Mouse (Mus musculus) R1 (cell line): ENCODE measurements around the gene Gsx2.

Experiments
- DNase-seq: peaks from one replicate; pipeline ENCODE4 v3.0.0-alpha.2; 2018; ENCODE audit warnings: low read depth, low spot score

The Gsx2 gene

DNA sequence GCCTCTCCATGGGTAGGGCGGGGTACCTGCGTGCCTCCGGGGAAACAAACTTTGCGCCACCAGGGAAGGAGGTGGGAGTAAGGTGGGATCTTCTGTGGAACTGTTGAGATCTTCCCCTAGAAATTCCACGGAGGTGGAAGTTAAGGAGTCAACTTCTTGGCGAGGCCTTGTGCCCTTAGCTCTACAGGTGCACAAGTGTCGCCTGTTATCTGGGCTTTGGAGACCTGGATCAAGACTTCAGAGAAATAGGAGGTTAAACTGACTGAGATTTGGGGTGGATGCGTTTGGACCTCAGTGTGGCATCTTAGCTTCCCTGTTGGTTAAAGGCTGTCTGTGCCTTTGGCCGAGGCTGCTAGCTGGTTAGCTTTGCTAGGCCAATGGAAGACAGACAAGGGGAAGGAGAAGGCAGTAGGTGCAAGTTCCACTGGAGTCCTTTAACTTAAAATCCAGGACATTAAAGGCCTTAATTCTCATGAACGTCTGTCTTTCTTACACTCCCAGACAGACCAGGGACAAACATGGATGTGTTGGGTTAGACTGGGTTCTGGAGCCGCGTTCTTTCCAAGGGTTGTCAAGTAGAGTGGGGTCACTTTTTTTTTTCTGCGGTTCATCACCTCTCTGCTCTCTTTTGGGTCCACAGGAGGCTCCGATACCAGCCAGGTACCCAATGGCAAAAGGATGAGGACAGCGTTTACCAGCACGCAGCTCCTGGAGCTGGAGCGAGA lies 1.1 kb downstream of the Gsx2 start:
- DNase-seq = peak; percentile 33

DNA sequence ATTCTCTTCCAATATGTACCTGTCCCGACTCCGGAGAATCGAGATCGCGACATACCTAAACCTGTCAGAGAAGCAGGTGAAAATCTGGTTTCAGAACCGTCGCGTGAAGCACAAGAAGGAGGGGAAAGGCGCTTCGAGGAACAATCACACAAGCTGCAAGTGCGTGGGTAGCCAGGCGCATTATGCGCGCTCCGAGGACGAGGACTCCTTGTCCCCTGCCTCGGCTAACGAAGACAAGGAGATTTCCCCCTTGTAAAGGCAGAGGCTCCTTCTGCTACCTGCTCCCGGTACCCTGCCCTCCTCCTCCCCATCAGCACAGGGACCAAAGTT lies 1.6 kb downstream of the Gsx2 start:
- DNase-seq = no peak

DNA sequence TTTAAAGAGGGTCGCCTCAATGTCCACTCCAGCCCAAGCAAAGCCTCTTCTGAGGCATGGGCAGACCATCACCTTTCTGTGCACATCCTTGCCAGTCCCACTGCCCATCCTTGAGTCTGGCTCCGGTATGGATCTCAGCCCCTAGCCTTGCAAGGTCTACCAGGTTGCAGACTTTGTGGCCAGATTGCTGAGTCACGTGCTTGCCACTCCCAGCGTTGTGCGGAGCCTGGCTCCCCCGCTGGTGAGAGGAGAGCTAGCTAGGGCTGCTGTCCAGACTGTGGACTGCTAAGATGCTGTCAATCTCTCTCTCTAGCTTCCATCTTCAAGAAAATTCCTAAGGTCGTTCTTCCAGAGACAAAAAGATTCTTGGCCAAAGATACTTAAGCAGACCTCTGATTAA lies 4.2 kb downstream of the Gsx2 start:
- DNase-seq = peak; percentile 52

DNA sequence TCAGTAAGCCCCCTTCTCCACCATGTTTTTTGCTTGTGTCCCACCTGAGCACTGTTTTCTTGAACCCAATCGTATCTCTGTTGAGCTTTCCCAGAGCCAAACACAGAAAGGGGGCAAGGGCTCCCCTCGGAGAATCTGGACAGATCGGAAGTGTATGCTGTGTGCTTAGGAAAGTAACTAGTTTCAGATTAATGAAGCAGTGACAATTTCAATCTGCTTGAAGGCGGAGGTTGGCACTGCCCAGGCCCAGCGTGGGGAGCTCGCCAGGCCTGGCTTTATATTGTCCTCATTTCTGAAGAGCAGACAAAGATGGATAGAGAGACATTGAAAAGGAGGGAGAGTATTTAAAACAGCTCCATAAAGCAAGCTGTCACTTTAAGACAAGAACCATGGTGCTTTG lies 7.0 kb downstream of the Gsx2 start:
- DNase-seq = no peak

DNA sequence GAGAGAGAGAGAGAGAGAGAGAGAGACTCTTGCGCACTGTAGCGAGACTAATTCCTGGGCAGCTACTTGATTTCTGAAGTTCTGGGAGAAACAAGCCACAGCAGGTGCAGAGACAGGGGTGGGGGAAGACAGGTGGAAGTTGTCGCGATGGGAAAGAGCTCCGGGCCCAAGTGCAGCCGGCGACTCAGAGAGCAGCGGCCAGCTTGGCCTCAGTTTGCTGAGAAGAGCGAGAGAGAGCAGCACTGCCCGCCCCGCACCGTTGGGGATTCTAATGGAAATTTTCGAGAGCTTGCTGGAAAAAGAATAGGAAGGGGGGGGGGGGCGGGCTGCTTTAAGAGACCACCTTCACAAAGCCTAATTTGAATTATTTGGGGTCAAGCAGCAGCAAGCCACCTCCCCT lies 7.7 kb downstream of the Gsx2 start:
- peak; percentile 23 for DNase-seq

DNA sequence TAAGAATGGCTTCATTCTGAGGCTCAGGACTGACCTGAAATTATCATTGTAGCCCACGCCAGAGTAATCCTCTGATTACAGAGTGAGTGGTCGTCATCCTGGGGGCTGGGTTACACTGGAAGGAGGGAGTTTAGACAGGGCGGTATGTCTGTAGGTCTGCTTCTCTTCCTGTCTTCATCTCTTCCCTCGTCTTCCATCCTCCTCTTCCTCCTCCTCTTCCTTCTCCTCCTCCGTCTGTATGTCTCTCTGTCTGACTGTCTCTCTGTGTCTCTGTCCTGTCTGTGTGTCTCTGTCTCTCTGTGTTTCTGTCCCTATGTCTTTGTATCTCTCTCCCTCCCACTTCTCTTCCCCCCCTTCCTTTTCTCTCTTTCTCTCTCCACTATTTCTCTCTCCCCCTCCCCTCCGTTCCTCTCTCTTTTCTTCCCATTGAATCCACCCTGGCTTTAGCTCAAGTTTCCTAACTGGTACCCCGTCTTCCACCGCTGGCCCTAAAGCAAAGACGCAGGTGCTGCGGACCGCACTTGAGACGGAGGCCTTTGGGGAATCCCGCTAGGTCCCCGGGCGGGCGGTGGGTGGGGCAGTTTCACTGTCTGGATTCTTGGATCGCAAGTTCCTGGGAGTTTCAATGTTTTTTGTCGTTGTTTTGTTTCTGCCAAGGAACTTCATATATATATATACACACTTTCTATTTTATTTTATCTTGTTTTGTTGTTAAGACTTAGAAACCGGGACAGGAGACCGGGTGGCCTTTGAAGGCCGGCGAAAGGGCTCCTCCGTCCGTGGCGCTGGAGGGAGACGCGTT lies 8.4 kb downstream of the Gsx2 start:
- DNase-seq = peak; percentile 48

DNA sequence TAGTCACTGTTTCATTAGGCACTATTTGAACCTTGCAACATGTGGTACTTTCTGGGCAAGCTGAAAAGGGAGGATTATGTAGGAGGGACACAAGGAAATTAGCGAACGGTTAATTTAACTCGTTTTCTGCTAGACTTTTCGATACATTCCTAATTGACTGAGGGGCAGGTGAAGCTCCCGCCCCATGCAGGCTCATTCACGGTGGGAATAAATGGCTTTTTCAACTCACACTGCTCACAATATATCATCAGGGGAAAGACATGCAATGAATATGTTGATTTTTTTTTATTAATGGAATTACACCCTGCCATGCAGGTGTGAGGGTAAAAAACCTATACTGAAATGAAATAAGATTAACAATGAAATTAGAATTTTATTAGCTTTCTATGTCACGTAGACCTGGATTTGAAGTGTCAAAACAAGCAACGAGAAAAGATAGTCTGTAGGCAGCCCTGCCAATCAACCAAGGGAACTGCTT lies 9.0 kb downstream of the Gsx2 start:
- no peak for DNase-seq

DNA sequence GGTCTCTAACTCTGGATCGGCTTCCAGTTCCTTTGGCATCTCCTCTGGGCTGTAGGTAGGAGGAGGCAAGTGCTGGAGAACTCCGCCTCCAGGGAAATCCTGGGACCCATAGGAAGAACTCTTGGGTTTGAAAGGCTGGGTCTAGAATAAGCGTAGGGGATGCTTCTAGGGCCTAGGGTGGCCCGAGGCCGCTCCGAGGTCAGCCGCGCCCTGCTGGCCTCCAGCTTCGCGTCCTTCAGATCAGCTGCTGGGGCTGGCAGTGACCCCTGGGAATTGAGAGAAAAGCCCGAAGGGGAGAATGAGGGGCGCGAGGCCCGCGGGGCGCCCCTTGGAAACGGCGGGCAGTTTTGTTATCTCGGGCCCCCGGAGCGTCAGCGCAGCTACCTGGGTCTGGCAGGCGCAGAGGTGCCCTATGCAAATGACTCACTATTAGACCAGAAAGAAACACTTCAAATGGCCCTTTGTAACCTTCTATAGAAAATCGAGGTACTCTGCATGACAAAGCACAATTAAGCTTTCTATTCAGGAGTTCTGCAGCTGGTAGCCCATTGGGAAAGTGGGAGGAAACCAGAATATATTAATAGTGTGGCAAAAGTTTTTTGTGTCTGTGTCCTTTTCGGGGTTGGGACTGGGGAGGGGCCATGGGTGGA lies 9.6 kb downstream of the Gsx2 start:
- DNase-seq = peak; percentile 89

DNA sequence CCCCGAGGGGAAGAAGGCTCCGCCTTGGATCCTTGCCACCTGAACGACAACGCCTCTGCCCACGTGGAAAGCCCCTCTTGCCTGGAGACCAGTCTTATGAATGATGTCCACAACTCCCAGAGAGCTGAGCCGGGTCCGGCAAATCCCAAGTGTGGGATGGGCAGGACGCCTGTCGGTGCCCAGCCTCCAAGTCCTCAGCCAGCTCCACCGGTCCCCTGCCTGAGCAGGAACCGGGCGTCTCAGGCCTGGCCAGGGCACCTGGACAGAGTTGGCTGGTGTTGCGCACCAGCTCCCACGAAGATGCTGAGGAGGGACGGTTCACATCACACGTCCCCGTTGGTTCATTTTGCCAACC lies 10.1 kb downstream of the Gsx2 start:
- DNase-seq = no peak

DNA sequence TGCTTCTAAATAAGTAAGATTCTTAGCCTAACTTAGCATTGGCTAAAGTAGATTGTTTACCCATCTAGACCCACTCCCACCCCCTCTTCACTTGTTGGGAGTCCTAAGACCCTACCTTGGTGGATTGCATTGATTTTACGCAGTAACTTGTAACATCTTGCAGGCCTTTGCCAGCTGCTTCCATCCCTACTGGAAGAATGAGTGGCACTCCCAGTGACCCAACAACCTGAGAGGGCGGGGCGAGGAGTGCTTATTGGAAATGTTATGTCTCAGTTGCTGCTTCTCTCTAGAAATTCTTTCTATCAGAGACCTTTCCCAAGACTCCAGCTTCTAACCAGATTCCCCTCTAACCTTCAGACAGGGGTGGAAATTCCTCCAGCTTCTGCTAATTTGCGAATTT lies 10.5 kb downstream of the Gsx2 start:
- peak; percentile 25 for DNase-seq

DNA sequence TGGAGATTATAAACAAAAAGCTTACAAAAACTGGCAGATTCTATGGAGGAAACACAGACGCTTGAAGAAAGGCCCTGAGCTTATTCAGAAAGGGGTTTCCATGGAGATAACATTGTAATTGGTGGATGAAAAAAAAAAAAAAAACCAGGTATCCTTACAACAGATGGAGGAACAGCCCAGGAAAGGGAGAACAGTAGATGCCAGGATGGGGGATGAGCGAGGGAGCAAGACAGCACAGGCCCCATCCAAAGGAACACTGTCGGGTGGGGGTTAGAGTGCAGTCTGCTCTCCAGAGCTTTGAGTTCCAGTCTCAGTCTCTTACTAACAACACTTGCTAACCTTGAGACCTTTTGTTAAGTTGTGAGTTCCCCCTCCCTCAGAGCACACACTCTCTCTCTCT lies 31.1 kb downstream of the Gsx2 start:
- no peak for DNase-seq

DNA sequence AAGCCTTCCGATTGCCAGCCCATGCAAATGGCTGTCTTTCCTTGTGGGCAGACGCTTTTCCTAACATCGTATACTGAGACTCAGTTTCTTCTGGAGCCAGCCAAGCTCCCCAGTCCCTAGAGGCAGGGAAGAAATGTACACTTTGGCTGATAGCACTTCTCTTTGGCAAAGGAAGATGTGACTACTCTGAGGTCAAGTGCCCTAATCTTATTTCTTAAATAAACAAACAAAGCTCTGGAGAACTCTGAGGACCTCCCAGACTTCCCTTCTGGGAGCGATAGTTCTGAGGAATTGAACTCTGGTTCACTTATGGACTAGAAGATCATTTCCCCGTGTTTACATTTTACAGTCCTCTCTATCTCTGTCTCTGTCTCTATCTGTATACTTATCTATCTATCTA lies 34.0 kb downstream of the Gsx2 start:
- no peak for DNase-seq

DNA sequence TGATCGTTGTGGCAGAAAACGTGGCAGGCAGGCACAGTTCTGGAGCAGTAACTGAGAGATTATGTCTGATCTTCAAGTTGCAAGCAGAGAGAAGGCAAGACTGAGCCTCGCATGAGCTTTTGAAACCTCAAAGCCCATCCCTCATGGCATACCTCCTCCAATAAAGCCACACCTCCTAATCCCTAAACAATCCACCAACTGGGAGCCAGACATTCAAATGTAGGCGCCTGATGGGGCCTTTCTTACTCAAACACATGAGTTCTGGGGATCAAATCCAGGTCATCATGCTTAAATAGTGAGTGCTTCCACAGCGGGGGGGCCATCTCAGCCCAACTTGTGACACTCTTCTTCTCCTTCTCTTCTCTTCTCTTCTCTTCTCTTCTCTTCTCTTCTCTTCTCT lies 36.4 kb downstream of the Gsx2 start:
- peak; percentile 70 for DNase-seq

DNA sequence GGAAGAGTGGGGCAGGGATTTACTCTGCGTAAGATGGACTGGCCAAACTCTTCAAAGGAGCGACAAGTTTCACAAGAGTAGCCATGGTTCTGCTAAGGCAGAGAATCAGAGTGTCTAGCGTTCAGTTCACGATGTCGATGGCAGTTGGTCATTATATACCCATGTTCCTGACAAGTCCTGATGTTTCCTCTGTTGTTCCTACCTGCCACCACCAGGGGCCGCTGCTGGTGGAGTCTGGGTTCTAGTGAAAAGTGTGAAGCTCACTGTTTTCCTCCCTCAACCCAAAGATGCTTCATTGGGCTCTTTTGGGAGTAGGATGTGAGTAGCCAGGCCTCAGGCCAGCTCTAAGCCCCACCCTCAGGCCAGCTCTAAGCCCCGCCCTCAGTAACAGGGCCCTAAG lies 43.4 kb downstream of the Gsx2 start:
- DNase-seq = peak; percentile 81

DNA sequence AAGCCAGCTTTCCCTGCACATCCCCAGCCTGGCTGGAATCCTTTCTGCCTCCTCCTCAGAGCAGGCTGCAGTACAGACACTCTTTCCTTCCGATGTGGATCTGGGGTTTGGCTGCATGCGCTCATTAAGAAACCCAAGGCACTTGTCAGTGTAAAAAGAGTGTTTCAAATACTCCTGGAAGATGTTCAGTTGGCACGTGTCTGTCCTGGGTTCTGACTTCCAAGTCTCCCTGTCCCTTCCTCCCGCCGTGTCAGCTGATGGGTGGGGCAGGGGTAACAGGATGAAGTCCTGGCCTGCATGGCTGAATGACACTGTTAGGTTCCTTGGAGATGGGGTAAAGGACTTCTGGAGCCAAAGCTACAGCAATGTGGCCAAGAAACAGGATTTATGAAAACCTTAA lies 46.2 kb downstream of the Gsx2 start:
- DNase-seq = no peak
